Mouse (Mus musculus): Measurements from ENCODE around the gene Nkx6-1. TPM values are rescaled to one million over a fixed set of nuclear protein-coding genes. Genes with fewer than 3 reads are reported as not detected.

Gene Nkx6-1
- total and polyA plus RNA-seq, 3 experiments: not detected

DNA sequence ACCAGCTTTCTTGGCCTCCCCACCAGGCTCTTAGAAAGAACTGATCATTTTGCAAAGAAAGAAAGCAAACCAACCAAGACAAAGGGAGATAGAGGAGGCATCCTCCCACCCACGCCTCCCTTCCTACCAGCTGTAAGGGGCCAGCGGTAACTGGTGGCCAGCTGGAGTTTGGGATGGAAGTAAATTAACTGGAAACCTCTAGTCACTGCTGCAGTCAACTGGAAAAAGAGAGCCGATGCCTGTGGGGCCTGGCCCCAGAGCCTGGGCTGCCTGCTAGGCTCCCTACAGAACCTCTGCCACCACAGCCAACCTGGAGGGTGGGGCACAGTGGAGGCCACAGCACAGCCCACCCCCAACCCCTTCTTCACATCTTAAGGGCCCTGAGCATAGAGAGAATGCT lies 8.7 kb downstream of the Nkx6-1 start:
- no peaks in the 10 kb centered on the region for H3K79me2 ChIP-seq (replicated peaks; ENCODE audit: control insufficient read depth, extremely low read depth, insufficient read depth, poor library complexity, severe bottlenecking)
- dilution Hi-C loops (cut with MboI; ENCODE audit: extremely low pct_ligation_motif_present, extremely low pct_unique_long_range_greater_than_20kb, low sequenced_read_pairs): no loop called here
- no peaks in the 10 kb centered on the region for H3K4me1 ChIP-seq (ENCODE audit: control insufficient read depth in 1 of 2, insufficient read depth in 2 of 2)
- H3K27me3 ChIP-seq (replicated peaks): no peaks in the 10 kb centered on the region
- no peak overlapping the region for H3K9ac ChIP-seq (ENCODE audit: insufficient read depth, low read depth)
- TF ChIP-seq PAX5 (IDR thresholded peaks at IDR 0.05; ENCODE audit: low read length) (no peak), ZNF384 (IDR thresholded peaks at IDR 0.05; ENCODE audit: low read depth, low read length) (no peak), JUND (conservative IDR thresholded peaks at IDR 0.05; ENCODE audit: low read depth, low read length) (no peak), MAFK (IDR thresholded peaks at IDR 0.05; ENCODE audit: insufficient replicate concordance, low read length) (no peak), MAZ (IDR thresholded peaks at IDR 0.05; ENCODE audit: low read depth, low read length) (no peak)
- no peak overlapping the region for H3K27ac ChIP-seq (ENCODE audit: insufficient read depth, low read depth)
- in situ Hi-C loops (cut with MboI; ENCODE audit: low pct_ligation_motif_present, low pct_unique_long_range_greater_than_20kb, low sequenced_read_pairs): no loop called here
- H3K4me2 ChIP-seq (ENCODE audit: insufficient read depth, low read depth, poor library complexity, severe bottlenecking): no peak overlapping the region
- H3K36me3 ChIP-seq (replicated peaks in 1 of 2; ENCODE audit: control insufficient read depth in 1 of 2, insufficient read depth in 1 of 2, low read length in 1 of 2): no peaks in the 10 kb centered on the region
- no peak overlapping the region for H3K4me3 ChIP-seq (replicated peaks in 1 of 3; ENCODE audit: low read depth in 2 of 3, low read length in 2 of 3, poor library complexity in 1 of 3)
- DNase-seq (ENCODE audit: extremely low read depth): no peak
- H3K9me3 ChIP-seq (replicated peaks; ENCODE audit: low read length): peaks cover 63% of the 10 kb centered on the region

DNA sequence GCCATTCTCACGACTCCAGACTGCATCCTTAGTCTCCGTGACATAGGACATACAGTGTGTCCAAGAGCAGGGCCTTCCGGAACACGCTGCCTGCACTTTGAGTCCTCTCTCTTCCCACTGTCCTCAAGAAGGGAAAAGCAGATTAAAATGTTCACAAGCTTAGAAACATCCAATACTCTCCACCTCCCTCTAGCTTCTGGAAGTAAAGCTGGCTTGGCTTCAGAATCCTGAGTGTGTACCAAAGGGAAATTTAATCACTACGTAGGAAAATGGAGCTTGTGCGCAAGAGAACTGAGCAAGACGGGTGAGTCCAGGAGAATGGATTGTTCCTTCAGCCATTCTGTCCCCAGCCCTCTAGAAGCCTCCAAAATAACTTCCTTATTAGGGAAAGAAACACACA lies 9.4 kb downstream of the Nkx6-1 start:
- TF ChIP-seq ELF1 (IDR thresholded peaks at IDR 0.05; ENCODE audit: low read depth, low read length) (no peak), GABPA (IDR thresholded peaks at IDR 0.05; ENCODE audit: insufficient replicate concordance, low read depth, low read length) (no peak), UBTF (IDR thresholded peaks at IDR 0.05; ENCODE audit: low read depth, low read length) (no peak), RCOR1 (conservative IDR thresholded peaks at IDR 0.05; ENCODE audit: low read depth, low read length) (no peak), MXI1 (IDR thresholded peaks at IDR 0.05; ENCODE audit: low read depth, low read length) (no peak), USF2 (conservative IDR thresholded peaks at IDR 0.05; ENCODE audit: low read depth, low read length) (no peak), MAFK (IDR thresholded peaks at IDR 0.05; ENCODE audit: insufficient replicate concordance, low read length) (no peak), CHD2 (IDR thresholded peaks at IDR 0.05; ENCODE audit: low read length) (no peak), ZKSCAN1 (IDR thresholded peaks at IDR 0.05; ENCODE audit: borderline replicate concordance, low read depth, low read length) (no peak), JUN (IDR thresholded peaks at IDR 0.05; ENCODE audit: insufficient read depth, low read depth, low read length) (no peak), ETS1 (conservative IDR thresholded peaks at IDR 0.05; ENCODE audit: low read depth, low read length) (no peak), PAX5 (IDR thresholded peaks at IDR 0.05; ENCODE audit: low read length) (no peak), HCFC1 (IDR thresholded peaks at IDR 0.05; ENCODE audit: low read depth, low read length) (no peak), IRF4 (IDR thresholded peaks at IDR 0.05; ENCODE audit: low read depth, low read length) (no peak), BHLHE40 (IDR thresholded peaks at IDR 0.05; ENCODE audit: low read depth, low read length) (no peak), JUND (conservative IDR thresholded peaks at IDR 0.05; ENCODE audit: low read depth, low read length) (no peak), MAZ (IDR thresholded peaks at IDR 0.05; ENCODE audit: low read depth, low read length) (no peak), ZMIZ1 (IDR thresholded peaks at IDR 0.05; ENCODE audit: low read depth, low read length) (no peak)
- DNase-seq (ENCODE audit: extremely low read depth): no peak
- no peaks in the 10 kb centered on the region for H3K27me3 ChIP-seq (replicated peaks)
- no peaks in the 10 kb centered on the region for H3K4me1 ChIP-seq (ENCODE audit: control insufficient read depth in 1 of 2, insufficient read depth in 2 of 2)
- H3K9ac ChIP-seq (ENCODE audit: insufficient read depth, low read depth): no peak overlapping the region
- no peaks in the 10 kb centered on the region for H3K36me3 ChIP-seq (replicated peaks in 1 of 2; ENCODE audit: control insufficient read depth in 1 of 2, insufficient read depth in 1 of 2, low read length in 1 of 2)
- no peak overlapping the region for H3K4me2 ChIP-seq (ENCODE audit: insufficient read depth, low read depth, poor library complexity, severe bottlenecking)
- no peak overlapping the region for H3K4me3 ChIP-seq (replicated peaks in 1 of 3; ENCODE audit: low read depth in 2 of 3, low read length in 2 of 3, poor library complexity in 1 of 3)
- no peak overlapping the region for H3K27ac ChIP-seq (ENCODE audit: insufficient read depth, low read depth)
- in situ Hi-C loops (cut with MboI; ENCODE audit: low pct_ligation_motif_present, low pct_unique_long_range_greater_than_20kb, low sequenced_read_pairs) (no loop called here), dilution Hi-C loops (cut with MboI; ENCODE audit: extremely low pct_ligation_motif_present, extremely low pct_unique_long_range_greater_than_20kb, low sequenced_read_pairs) (no loop called here)
- H3K9me3 ChIP-seq (replicated peaks; ENCODE audit: low read length): peaks cover 68% of the 10 kb centered on the region
- no peaks in the 10 kb centered on the region for H3K79me2 ChIP-seq (replicated peaks; ENCODE audit: control insufficient read depth, extremely low read depth, insufficient read depth, poor library complexity, severe bottlenecking)

All from CH12.LX (cell line).